Mouse (Mus musculus) embryo, embryonic 11.5 days (tissue): Measurements from ENCODE around the gene Eif3b.

Experiments
- DNase-seq: peaks from one replicate; pipeline ENCODE4 v3.0.0-alpha.2; 2012; ENCODE audit warnings: low read depth, low spot score

The Eif3b gene

DNA sequence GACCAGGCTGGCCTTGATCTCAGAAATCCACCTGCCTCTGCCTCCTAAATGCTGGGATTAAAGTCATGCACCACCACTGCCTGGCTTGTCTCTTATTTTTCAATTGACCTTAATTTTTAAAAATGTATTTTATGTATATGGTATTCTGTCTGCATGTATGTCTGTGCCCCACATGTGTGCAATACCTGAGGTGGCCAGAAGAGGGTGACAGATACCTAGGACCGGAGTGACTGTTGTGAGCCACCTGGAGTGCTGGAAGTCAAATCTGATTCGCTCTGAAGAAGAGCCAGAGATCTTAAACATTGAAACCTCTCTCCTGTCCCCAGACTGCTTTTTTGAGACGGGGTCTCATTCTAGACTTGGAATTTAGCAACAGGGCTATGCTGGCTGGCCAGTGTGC, 53.2 kb downstream of the Eif3b start:
- DNase-seq, result peak; percentile 5

DNA sequence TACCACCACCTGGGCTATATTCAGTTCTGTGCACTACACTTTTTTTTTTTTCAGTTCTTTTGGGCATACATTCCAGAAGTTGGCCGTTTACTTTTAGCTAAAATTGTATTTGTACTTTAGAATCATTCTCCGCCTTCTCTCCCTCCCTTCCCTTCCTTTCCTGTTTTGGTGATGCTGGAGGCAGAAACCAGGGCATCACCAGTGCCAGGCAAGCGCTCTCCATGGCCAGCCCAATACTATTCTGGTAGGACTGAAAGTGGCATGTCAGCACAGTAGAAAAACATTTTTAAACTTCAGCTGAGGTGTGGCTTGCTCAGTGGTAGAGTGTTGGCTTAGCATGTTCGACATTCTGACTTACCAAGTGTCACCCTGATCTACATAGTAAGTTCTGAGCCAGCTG, 62.3 kb downstream of the Eif3b start:
- no peak for DNase-seq

DNA sequence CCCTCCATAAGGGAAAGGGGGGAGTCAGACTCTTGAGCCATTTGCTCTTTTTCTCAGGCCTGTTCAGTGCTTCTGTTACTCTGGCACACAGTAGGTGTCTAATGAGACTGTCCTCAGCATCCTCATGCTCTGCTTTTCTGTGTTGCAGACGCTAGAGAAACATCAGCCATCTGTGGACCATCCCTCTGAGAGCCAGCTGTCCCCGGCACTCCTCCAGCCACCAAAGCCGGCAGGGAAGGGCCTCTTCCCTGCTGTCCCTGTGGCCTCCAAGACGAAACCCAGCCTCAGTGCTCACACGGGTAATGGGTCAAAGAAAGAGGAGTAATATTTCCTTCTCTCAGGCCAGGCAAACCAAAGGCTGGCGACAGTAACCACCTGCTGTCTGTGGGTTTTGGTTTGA, 72.0 kb downstream of the Eif3b start:
- no peak for DNase-seq

- DNase-seq, result no peak
Observed at GRCm38 (mm10) chr5:140492684-140493233, 73.6 kb downstream of the Eif3b start.
